Mouse (Mus musculus): ENCODE measurements around the gene Mapk1ip1l.
"Not testable (repeated sequence)": the region's sequence is repeated elsewhere in the genome, so short reads cannot be mapped to it uniquely, and the experiment has no call there.

Mapk1ip1l gene

GRCm38 (mm10) chr14:47304814-47305405 lies 6.8 kb downstream of the Mapk1ip1l start:
- DNase-seq: peak; percentile 82

DNA sequence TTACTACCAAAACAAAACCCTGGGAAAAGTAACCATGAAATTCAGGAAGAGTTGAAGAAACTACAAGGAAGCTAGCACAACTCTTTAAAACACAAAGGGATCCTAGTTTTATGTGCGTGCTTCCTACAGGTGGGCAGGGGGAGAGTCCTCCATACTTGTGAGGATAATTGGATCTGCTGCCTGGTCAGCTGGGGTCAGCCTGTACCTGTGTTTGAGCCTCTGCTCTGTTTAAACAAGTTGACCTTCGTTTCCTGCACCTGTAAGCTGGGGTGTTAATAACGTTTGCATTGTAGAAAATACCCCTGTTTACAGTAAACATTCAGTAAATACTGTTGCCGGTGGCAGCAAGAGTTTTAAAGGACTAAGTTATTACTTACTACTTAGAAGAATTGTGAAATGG lies 7.9 kb downstream of the Mapk1ip1l start:
- peak; percentile 64 for DNase-seq

GRCm38 (mm10) chr14:47307669-47308068 lies 9.6 kb downstream of the Mapk1ip1l start:
- DNase-seq: peak; percentile 27

DNA sequence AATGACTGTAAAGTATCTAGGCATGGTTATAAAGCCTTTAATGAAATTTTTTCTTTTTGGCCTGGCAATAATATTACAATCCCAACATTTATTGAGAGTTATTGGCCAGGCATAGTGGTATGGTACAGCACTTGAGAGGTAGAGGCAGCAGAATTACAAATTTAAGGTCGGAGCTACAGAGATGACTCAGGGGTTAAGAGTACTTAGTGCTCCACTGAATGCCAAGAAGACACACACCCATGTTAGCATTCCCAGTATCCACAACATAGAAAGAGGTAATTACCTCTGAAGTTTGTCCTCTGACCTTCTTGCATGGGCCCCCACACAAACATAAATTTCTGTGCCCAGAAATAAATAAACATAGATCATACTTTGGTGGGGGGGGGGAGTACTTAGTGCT lies 11.0 kb downstream of the Mapk1ip1l start:
- no peak for DNase-seq

- DNase-seq: peak; percentile 91
These were observed 12.5 kb downstream of the Mapk1ip1l start for GRCm38 (mm10) chr14:47310342-47311181.

GRCm38 (mm10) chr14:47319362-47319761 lies 21.3 kb downstream of the Mapk1ip1l start:
- peak; percentile 33 for DNase-seq

DNA sequence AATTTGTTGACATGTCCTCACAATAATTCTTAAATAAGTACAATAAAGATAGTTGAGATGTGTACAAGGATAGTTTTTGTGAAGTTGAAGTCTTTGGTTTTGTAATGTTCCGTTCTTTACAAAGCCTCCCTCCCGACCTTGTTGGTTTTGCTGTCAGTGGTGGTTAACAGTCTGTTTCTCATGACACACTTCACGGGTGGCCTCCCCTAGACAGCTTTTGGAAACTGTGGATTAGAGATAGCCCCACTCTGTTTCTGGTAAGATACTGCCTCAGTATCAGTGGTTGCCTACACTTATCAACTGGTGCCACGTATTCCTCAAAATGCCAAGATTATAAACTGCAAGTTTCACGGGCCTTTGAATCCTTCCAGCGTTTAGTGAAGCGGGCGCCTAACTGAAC lies 23.5 kb downstream of the Mapk1ip1l start:
- DNase-seq: not testable (repeated sequence)

DNA sequence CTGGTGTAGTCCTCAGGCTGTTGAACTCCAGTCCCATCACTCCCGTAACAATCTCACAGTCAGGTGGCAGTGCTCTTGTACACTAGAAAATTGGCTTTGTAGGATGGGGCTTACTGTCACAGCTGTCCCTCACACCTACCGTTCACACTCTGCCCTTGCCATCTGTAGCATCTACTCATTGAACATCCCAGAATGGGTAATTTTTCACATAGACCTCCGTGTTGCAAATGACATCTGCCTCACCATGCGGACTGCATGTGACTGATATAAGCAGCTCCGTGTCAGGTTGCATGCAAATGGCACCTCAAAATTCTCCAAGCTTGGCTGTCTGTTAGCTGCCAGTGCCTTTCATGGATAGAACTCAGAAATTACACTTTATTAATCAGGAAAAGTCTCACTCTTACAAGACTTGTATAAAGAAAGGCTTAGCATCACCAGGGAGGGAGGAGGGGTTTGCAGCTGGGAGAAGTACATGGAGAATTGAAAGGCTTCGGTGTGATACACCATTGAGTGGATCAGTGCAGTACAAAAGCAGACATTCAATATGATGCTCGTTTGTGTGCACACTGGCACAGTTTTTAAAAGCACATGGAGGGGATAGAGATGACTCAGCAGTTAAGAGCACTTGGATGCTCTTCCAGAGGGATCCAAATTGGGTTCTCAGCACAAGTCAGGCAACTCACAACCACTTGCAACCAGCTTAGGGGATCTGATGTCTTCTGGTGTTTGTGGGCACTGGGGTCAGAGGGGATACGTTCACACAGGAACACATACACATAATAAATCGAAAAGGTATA lies 28.1 kb downstream of the Mapk1ip1l start:
- no peak for DNase-seq

- DNase-seq: no peak
These were observed 29.3 kb downstream of the Mapk1ip1l start for GRCm38 (mm10) chr14:47327347-47327746.

DNA sequence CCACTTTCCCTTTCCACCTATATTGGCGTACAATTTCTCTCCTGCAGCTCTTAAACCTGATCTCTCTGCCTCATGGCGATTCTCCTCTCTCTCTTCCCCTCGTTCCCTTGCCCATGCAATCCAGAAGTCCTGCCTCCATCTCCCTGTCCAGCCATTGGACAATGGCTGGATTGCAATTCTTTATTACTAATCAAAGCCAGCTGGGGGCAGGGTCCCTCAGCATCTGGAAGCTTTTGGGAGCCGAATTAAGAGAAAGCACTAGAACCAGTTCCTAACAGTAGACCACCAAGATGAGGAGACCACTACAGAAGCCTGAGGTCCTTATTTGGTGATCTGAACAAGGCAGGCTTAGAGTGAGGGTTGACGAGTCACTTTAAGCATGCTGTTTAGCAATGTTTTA lies 33.9 kb downstream of the Mapk1ip1l start:
- no peak for DNase-seq

- DNase-seq: no peak
These were observed 36.8 kb downstream of the Mapk1ip1l start for GRCm38 (mm10) chr14:47334819-47335218.

DNA sequence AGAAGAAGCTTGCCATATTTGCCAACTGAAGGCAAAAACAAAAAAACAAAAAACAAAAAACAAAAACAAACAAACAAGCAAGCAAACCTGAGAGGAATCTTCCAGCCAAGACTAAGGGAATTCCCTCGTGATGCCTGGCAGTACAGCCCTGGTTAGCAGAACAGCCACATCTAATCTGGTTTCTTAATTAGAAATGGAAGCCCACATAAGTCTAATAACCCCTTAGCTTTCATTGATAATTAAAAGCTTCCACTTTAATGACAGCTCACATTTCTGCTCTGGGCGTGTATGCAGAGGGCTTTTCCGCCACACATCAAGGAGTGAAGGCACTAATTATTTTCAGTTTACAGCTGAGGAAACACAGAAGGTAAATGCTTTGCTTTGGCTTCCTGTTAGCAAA lies 37.2 kb downstream of the Mapk1ip1l start:
- no peak for DNase-seq

- no peak for DNase-seq
These were observed 42.3 kb downstream of the Mapk1ip1l start for GRCm38 (mm10) chr14:47340231-47340925.

DNA sequence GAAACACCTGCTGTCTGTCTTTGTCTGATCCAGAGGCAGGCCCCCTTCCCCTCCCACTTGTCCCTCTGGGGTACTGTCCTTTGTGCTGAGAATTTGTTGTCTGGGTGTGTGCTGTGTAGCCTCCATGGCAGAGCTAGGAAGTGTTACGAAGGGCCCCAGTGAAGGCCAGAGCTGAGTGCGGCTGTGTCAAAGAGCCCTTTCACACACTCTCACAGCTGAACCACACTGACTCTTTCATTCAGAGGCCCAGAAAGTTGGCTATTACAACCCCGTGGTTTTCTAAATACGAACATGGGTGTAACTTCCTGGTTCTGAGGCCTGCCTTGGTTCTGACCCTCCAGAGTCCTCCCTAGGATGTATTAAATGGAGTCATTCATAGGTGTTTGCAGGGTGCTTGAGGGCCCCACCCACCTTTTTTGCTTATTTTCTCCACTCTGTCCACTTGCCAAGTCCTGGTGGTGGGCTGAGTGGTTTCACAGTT lies 43.8 kb downstream of the Mapk1ip1l start:
- no peak for DNase-seq

DNA sequence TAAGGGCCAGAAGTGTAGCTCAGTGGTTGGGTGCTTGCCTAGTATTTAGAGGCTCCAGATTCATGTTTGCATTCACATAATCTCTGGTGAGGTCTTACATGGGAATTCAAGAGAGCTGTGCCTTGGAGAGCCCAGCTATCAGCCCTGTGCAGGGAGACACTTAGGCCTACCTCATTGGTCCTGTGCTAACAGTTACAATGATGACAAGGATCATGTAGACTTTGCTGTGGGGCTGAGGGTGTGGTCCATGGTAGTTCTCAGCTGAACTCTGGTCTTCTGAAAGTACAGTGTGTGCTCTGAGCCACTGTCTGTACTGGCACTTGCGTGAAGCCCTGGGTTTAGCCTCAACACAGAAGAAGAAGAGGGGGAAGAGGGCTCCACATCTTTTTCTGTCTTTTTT lies 48.6 kb downstream of the Mapk1ip1l start:
- DNase-seq: no peak

DNA sequence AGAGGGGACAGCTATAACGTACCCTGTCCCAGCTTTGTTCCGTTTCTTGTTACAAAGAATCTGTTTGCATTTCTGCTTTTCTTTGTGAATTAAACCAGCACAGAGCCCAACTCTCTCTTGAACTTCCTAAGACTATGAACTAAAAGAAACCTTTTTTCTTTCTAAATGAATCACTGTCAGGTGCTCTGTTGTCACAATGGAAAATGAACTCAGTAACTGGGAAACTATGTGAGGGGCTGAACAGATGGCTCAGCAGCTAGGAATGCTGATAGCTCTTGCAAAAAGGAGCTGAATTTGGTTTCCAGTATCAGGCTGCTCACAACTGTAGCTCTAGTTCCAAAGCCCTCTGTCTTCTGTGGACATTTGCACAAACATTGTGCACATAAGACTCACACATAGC lies 52.9 kb downstream of the Mapk1ip1l start:
- DNase-seq: no peak

- no peak for DNase-seq
These were observed 54.2 kb downstream of the Mapk1ip1l start for GRCm38 (mm10) chr14:47352272-47352671.

- DNase-seq: no peak
These were observed 55.2 kb downstream of the Mapk1ip1l start for GRCm38 (mm10) chr14:47353240-47353639.

DNA sequence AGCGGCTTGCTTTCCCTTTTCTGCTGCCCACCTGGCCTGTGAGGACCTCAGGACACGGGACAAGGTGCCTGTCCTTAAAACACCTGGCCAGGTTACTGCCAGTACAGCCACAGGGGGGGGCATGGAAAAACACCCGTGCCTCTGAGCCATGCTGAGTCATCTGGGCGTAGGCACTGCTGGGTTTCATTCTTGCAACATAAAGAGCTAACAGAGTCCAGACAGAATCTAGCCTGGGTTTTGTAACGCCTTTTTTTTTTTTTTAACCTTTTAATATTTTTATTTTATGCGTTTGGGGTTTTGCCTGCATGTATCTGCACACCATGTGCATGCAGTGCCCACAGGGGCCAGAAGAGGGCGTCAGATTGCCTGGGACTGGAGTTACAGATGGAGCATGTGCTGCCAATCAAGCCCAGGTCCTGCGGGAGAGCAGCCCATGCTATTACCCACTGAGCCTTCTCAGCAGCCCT lies 56.1 kb downstream of the Mapk1ip1l start:
- peak; percentile 93 for DNase-seq

- no peak for DNase-seq
These were observed 56.9 kb downstream of the Mapk1ip1l start for GRCm38 (mm10) chr14:47354948-47355347.

GRCm38 (mm10) chr14:47356622-47357021 lies 58.6 kb downstream of the Mapk1ip1l start:
- no peak for DNase-seq

DNA sequence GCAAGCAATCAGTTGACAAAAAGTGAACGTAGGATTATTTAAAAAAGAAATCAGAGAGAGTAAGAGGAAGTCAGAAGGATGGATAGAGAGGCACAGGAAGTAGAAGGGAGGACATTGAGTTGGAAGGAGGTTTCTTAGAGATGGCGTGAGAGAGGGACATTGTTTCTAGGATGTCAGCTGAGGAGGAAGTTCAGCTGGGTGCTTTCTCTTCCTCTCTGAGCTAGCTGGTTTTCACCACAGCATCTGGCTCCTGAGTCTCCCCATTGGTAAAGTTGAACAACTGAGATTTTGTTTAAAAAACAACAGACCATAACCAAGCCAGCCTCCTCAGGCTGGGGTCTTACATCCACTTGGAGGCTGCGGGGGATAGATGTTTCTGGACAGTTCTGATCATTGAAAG lies 61.5 kb downstream of the Mapk1ip1l start:
- DNase-seq: no peak

DNA sequence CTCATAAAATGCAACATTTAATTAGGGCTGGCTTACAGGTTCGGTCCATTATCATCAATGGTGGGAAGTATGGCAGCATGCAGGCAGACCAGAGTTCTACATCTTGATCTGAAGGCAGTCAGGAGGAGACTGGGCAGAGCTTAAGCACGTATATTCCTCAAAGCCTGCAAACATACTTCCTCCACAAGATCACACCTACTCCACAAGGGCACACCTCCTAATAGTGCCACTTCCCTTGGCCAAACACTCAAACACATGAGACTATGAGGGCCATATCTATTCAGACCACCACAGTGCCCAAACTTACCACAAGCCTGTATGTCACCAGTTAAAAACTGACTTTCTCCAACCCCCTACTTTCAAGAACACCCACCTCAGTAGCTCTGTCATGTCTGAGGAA lies 63.4 kb downstream of the Mapk1ip1l start:
- DNase-seq: no peak

Data from heart, adult 11 months (tissue).